Mouse (Mus musculus) liver, embryonic 14.5 days (tissue): ENCODE measurements around the gene Gsta2. TPM values are rescaled to one million over a fixed set of nuclear protein-coding genes. Genes with fewer than 3 reads are reported as not detected.
"Not testable (repeated sequence)": the region's sequence is repeated elsewhere in the genome, so short reads cannot be mapped to it uniquely, and the experiment has no call there.

Experiments
- ATAC-seq: fragments of 200-750 bp; cut with Nextera tagmentation; 2 replicates; pipeline ENCODE4 v1.8.0; 2017; ENCODE audit warnings: moderate number of reproducible peaks, mild to moderate bottlenecking, moderate library complexity; ENCODE audit not compliant: insufficient read depth
- DNase-seq, 3 experiments: peaks; one replicate each; pipeline ENCODE4 v3.0.0-alpha.2; 2012 to 2013; ENCODE audit warnings: low read depth in 3 of 3, low spot score in 3 of 3
- H3K27ac ChIP-seq: fragments of 300-500 bp; sonication (generic); 2 replicates; pipeline ENCODE4 v1.5.1; 2014; ENCODE audit warnings: moderate library complexity, mild to moderate bottlenecking, control low read depth, inconsistent platforms
- H3K27me3 ChIP-seq: fragments of 300-500 bp; sonication (generic); 2 replicates; pipeline ENCODE4 v1.6.1; 2014; ENCODE audit warnings: mild to moderate bottlenecking, low read length, moderate library complexity; ENCODE audit not compliant: control insufficient read depth, insufficient read depth
- H3K36me3 ChIP-seq: fragments of 300-500 bp; sonication (generic); replicated peaks from 2 replicates; pipeline ENCODE4 v1.6.1; 2014; ENCODE audit warnings: low read depth; ENCODE audit not compliant: control insufficient read depth, insufficient read depth
- H3K4me1 ChIP-seq, 2 experiments: fragments of 200-500 bp in 1 of 2; fragments of 300-500 bp in 1 of 2; sonication (generic) in 1 of 2; replicated peaks; 2 replicates each; pipeline ENCODE4 v1.6.1; 2012 to 2014; ENCODE audit warnings: antibody characterized with exemption in 1 of 2, inconsistent platforms in 1 of 2, low read length in 1 of 2; ENCODE audit not compliant: control insufficient read depth in 2 of 2, insufficient read depth in 2 of 2
- H3K4me2 ChIP-seq: fragments of 300-500 bp; sonication (generic); 2 replicates; pipeline ENCODE4 v1.6.1; 2014; ENCODE audit warnings: low read depth, mild to moderate bottlenecking, control low read depth, moderate library complexity
- H3K4me3 ChIP-seq, 2 experiments: fragments of 200-500 bp in 1 of 2; fragments of 300-500 bp in 1 of 2; sonication (generic) in 1 of 2; 2 replicates each; pipeline ENCODE4 v1.5.1; 2012 to 2014; ENCODE audit warnings: low read depth in 2 of 2, low read length in 2 of 2, mild to moderate bottlenecking in 2 of 2, control low read depth in 1 of 2, inconsistent platforms in 1 of 2, moderate library complexity in 1 of 2; ENCODE audit not compliant: insufficient read depth in 1 of 2
- H3K9ac ChIP-seq: fragments of 300-500 bp; sonication (generic); replicated peaks from 2 replicates; pipeline ENCODE4 v1.6.1; 2014; ENCODE audit warnings: mild to moderate bottlenecking, control low read depth, moderate library complexity
- H3K9me3 ChIP-seq: fragments of 300-500 bp; sonication (generic); 2 replicates; pipeline ENCODE4 v1.6.1; 2016; ENCODE audit warnings: low read length, mixed read lengths; ENCODE audit not compliant: control insufficient read depth
- CTCF ChIP-seq: IDR thresholded peaks from 2 replicates; pipeline ENCODE4 v1.5.1; 2016; ENCODE audit warnings: antibody characterized with exemption, low read depth, control low read depth
- EP300 ChIP-seq: IDR thresholded peaks from 2 replicates; pipeline ENCODE4 v1.6.1; 2016; ENCODE audit warnings: antibody characterized with exemption, low read depth
- WGBS: fragments of 180-500 bp; shearing (Covaris S2); extraction: QIAGEN DNeasy Blood & Tissue Kit; methylation state at CpG from one replicate; pipeline ENCODE4 v1.1.7; 2014; ENCODE audit not compliant: insufficient replicate concordance; 5-methylcytosine and 5-hydroxymethylcytosine counted together
- polyA plus RNA-seq, 2 experiments: library from polyadenylated mRNA; depleted of rRNA in 1 of 2; stranded (reverse) in 1 of 2; unstranded in 1 of 2; fragments of >200 nt; fragmentation: Nextera tagmentation in 1 of 2; extraction: Ambion mirVana in 1 of 2; gene quantifications; 2 replicates each; pipeline versions ENCODE4 v1.2.1 to v1.2.3; 2012 to 2014

Gene Gsta2
- polyA plus RNA-seq, 2 experiments = 0.07 to 0.29 TPM

- Histone ChIP-seq H3K27ac (no peak overlapping the region), H3K9me3 (no peaks in the 10 kb centered on the region), H3K27me3 (no peaks in the 10 kb centered on the region), H3K36me3 (no peaks in the 10 kb centered on the region), H3K4me3 (no peak overlapping the region), H3K4me1 (no peaks in the 10 kb centered on the region), H3K9ac (no peak overlapping the region), H3K4me2 (no peak overlapping the region)
- no peak for TF ChIP-seq EP300
- TF ChIP-seq CTCF = no peak
- DNase-seq = no peak
- WGBS = 29% methylated on average over 3 of the region's 3 CpGs
- no peak for ATAC-seq
Observed at GRCm38 (mm10) chr9:78347004-78347403, 8.6 kb downstream of the Gsta2 start.

- ATAC-seq, H3K9ac ChIP-seq, H3K4me3 ChIP-seq, H3K36me3 ChIP-seq, H3K9me3 ChIP-seq, H3K27me3 ChIP-seq, DNase-seq, H3K27ac ChIP-seq, H3K4me2 ChIP-seq, H3K4me1 ChIP-seq: not testable (repeated sequence)
- 47% methylated on average over 4 of the region's 4 CpGs for WGBS
Observed at GRCm38 (mm10) chr9:78345235-78345634, 10.4 kb downstream of the Gsta2 start.

GRCm38 (mm10) chr9:78343055-78343454 lies 12.5 kb downstream of the Gsta2 start:
- not testable (repeated sequence) for H3K27me3 ChIP-seq, ATAC-seq, H3K9me3 ChIP-seq

GRCm38 (mm10) chr9:78342494-78342893 lies 13.1 kb downstream of the Gsta2 start:
- not testable (repeated sequence) for H3K27me3 ChIP-seq, DNase-seq, H3K4me2 ChIP-seq, H3K4me1 ChIP-seq, H3K4me3 ChIP-seq, H3K36me3 ChIP-seq, H3K9ac ChIP-seq, H3K9me3 ChIP-seq, H3K27ac ChIP-seq, ATAC-seq
- WGBS = 68% methylated on average over 4 of the region's 4 CpGs

More at GRCm38 (mm10) chr9:78343055-78343454, 12.5 kb downstream of the Gsta2 start:
- H3K4me1 ChIP-seq, H3K36me3 ChIP-seq, H3K9ac ChIP-seq, DNase-seq, H3K4me3 ChIP-seq, H3K4me2 ChIP-seq, H3K27ac ChIP-seq: not testable (repeated sequence)
- 63% methylated on average over 9 of the region's 9 CpGs for whole genome bisulfite sequencing

GRCm38 (mm10) chr9:78340324-78340723 lies 15.3 kb downstream of the Gsta2 start:
- 15% methylated on average over 8 of the region's 8 CpGs for WGBS
- not testable (repeated sequence) for H3K4me1 ChIP-seq, H3K4me2 ChIP-seq, H3K36me3 ChIP-seq, H3K27me3 ChIP-seq, H3K9me3 ChIP-seq, H3K4me3 ChIP-seq, ATAC-seq, H3K9ac ChIP-seq, DNase-seq, H3K27ac ChIP-seq
- TF ChIP-seq CTCF = peak; percentile 88

- not testable (repeated sequence) for H3K36me3 ChIP-seq, H3K4me3 ChIP-seq, H3K9ac ChIP-seq, H3K27ac ChIP-seq, H3K4me2 ChIP-seq, H3K27me3 ChIP-seq, ATAC-seq, H3K9me3 ChIP-seq, H3K4me1 ChIP-seq, DNase-seq
Observed at GRCm38 (mm10) chr9:78337050-78337449, 18.5 kb downstream of the Gsta2 start.

- not testable (repeated sequence) for H3K36me3 ChIP-seq, H3K9me3 ChIP-seq, H3K27me3 ChIP-seq, H3K4me3 ChIP-seq, H3K9ac ChIP-seq, H3K27ac ChIP-seq, H3K4me1 ChIP-seq, DNase-seq, H3K4me2 ChIP-seq, ATAC-seq
- WGBS = 45% methylated on average over 1 of the region's 1 CpGs
Observed at GRCm38 (mm10) chr9:78327289-78327688, 28.3 kb downstream of the Gsta2 start, which contains the start of gene Omt2b. Gene Omt2b, plus strand, starts transcription at chr9:78327589.
